Mouse (Mus musculus) MEL (cell line): ENCODE data around the gene Gm1123.

Experiments used
- MXI1 ChIP-seq: IDR thresholded peaks from 2 replicates; pipeline ENCODE4 v1.6.1; 2011; ENCODE audit warnings: mild to moderate bottlenecking, low read depth, low read length, improper control_type of control experiment
- POLR2A ChIP-seq, 2 experiments: IDR thresholded peaks; 2 replicates each; pipeline ENCODE4 v1.6.1; 2011 to 2012; ENCODE audit warnings: low read length in 2 of 2, mild to moderate bottlenecking in 2 of 2, control low read depth in 1 of 2, improper control_type of control experiment in 1 of 2, low read depth in 1 of 2, moderate library complexity in 1 of 2; ENCODE audit not compliant: control insufficient read depth in 1 of 2, insufficient read depth in 1 of 2, poor library complexity in 1 of 2
- SMC3 ChIP-seq: IDR thresholded peaks from 2 replicates; pipeline ENCODE4 v1.6.1; 2011; ENCODE audit warnings: low read depth, low read length, improper control_type of control experiment

DNA sequence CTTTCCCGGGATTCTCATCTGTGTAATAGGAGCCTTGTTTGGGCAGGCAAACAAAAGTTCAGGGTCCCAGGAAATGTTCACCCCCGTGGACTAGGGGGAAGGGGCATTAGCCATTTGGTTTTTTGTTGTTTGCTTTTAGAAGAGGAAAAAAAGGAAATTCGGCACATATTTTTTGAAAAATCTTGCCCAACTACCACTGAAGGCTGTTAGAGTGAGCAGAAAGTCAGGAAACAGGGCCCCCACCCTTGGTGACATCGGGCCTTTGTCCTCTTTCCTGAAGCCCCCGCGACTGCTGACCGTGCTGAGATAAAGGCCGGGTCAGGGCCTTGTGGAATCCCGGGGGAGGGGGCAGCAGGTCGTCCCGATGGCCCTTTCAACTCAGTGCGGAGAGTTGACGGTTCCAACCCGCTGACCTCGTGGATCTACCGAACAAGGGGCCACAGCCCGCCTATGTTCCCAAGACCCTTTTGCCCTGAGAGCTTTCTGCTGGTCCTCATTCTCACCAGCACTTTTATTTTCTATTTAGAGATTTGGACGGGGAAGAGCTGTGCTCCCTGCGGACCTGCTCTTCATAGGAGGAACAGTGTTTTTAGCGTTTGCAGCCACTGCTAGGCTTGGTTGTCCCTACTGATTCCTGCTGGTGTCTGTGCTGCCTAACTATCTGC is 72.9 kb downstream of the Gm1123 start:
- TF ChIP-seq SMC3 (no peak), MXI1 (no peak), POLR2A (IDR thresholded peaks at IDR 0.05; ENCODE audit: control insufficient read depth in 1 of 2, insufficient read depth in 1 of 2, low read depth in 1 of 2, low read length in 2 of 2, poor library complexity in 1 of 2) (no peak)
